Mouse (Mus musculus) small intestine, adult 2 months (tissue): Measurements from ENCODE around the gene Sema4g.

Experiments used
- CTCF ChIP-seq: fragments of 200-500 bp; IDR thresholded peaks from 2 replicates; pipeline ENCODE4 v1.5.1; 2012; ENCODE audit warnings: low read depth, mild to moderate bottlenecking, control low read depth, inconsistent platforms, low read length, moderate library complexity, mixed read lengths; ENCODE audit not compliant: insufficient replicate concordance, insufficient read length; ENCODE audit errors: extremely low read depth
- POLR2A ChIP-seq: fragments of 200-500 bp; IDR thresholded peaks from 2 replicates; pipeline ENCODE4 v1.6.1; 2012; ENCODE audit warnings: low read depth, mild to moderate bottlenecking, control low read depth, inconsistent platforms, low read length, moderate library complexity

GRCm38 (mm10) chr19:45029571-45029970 is 40.7 kb downstream of the Sema4g start:
- TF ChIP-seq CTCF (no peak), POLR2A (no peak)
